Mouse (Mus musculus): ENCODE results near the gene Gm5431. TPM values are rescaled to one million over a fixed set of nuclear protein-coding genes. Genes with fewer than 3 reads are reported as not detected.
A peak's percentile ranks its signal among the peaks of the same experiment; 100 is the strongest.
"Not testable (repeated sequence)": the region's sequence is repeated elsewhere in the genome, so short reads cannot be mapped to it uniquely, and the experiment has no call there.

Gene Gm5431
- polyA plus RNA-seq, 1 experiment from 2014 or later: 0.22 TPM

DNA sequence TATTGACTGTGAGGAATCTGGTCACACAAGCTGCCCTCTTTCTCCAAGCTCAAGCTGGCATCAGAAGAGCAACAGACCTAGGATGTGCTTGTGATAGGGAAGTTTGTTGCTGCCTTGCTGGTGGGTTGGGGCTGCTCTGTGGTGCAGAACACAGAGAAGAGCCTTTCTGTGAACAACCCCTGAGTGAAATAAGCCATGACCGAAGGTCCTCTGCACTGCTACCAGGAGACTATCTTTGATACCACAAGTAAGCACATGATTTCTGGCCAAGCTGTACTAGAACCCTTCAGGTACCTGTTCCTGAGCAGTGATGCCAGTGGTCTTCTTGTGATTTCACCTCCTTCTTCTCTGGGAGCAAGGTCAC is 465 bp downstream of the Gm5431 start:
- not testable (repeated sequence) for ATAC-seq (ENCODE audit: insufficient number of reproducible peaks, low FRiP score)
- 84% methylated on average over 1 of the region's 1 CpGs for WGBS

DNA sequence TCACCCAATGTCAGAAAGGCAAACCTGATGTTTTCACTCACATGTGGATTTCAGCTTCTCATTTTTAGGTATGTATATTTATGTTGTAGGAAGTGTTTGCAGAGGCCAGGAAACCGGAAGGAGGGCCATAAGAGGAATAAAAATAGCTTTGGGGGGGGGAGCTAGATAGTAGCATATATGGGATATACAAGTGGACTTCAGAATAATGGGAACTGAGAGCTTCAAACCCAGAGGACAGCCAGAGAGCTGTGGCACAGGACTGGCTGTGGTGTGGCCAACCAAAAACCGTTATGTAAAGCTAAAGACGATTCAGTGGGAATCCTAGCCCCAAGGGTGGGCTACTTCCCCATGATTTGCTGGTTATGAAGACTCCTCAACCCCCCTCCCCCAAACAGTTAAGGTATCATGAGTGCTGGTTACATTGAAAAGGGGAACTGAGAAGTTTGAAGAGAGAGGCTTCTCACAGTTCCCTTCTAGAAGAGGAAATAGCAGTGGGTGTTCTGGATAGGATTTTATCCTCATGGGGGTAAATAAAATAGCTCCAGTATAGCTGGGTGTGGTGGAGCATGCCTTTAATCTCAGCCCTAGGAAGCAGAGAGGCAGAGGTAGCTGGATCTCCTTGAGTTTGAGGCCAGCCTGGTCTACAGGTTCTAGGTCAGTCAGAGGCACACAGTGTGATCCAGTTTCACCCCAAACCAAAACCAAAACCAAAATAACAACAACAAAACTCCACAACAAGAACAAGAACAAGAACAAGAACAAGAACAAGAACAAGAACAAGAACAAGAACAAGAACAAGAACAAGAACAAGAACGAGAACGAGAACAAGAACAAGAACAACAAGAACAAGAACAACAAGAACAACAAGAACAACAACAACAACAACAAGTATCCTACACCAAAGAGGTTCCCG is 1.1 kb downstream of the Gm5431 start:
- ATAC-seq (ENCODE audit: insufficient number of reproducible peaks, low FRiP score): not testable (repeated sequence)

More for the DNA sequence above, 465 bp downstream of the Gm5431 start:
- not testable (repeated sequence) for H3K27me3 ChIP-seq (replicated peaks); H3K4me1 ChIP-seq (replicated peaks); H3K9me3 ChIP-seq (replicated peaks); H3K36me3 ChIP-seq; H3K9ac ChIP-seq; H3K4me3 ChIP-seq; H3K27ac ChIP-seq (ENCODE audit: poor library complexity, severe bottlenecking); H3K4me2 ChIP-seq

GRCm38 (mm10) chr11:48898812-48899431 is 3.1 kb downstream of the Gm5431 start:
- no peak for ATAC-seq (ENCODE audit: insufficient number of reproducible peaks, low FRiP score)
- Histone ChIP-seq H3K9ac (no peak overlapping the region), H3K27ac (ENCODE audit: poor library complexity, severe bottlenecking) (no peak overlapping the region), H3K4me3 (no peak overlapping the region), H3K27me3 (replicated peaks) (no peaks in the 10 kb centered on the region), H3K36me3 (no peaks in the 10 kb centered on the region), H3K4me2 (no peak overlapping the region), H3K9me3 (replicated peaks) (no peaks in the 10 kb centered on the region), H3K4me1 (replicated peaks) (no peaks in the 10 kb centered on the region)
- WGBS: 63% methylated on average over 2 of the region's 2 CpGs

More for the DNA sequence above, 1.1 kb downstream of the Gm5431 start:
- not testable (repeated sequence) for H3K36me3 ChIP-seq; H3K4me1 ChIP-seq (replicated peaks); H3K4me3 ChIP-seq; H3K4me2 ChIP-seq; H3K27ac ChIP-seq (ENCODE audit: poor library complexity, severe bottlenecking); H3K9me3 ChIP-seq (replicated peaks); H3K9ac ChIP-seq; H3K27me3 ChIP-seq (replicated peaks)
- WGBS: 69% methylated on average over 6 of the region's 6 CpGs

GRCm38 (mm10) chr11:48876680-48877079 is 25.3 kb downstream of the Gm5431 start:
- no peaks in the 10 kb centered on the region for H3K27me3 ChIP-seq (replicated peaks)
- no peaks in the 10 kb centered on the region for H3K36me3 ChIP-seq
- peaks cover 13% of the 10 kb centered on the region for H3K4me1 ChIP-seq (replicated peaks)
- no peaks in the 10 kb centered on the region for H3K9me3 ChIP-seq (replicated peaks)
- H3K4me3 ChIP-seq: no peak overlapping the region
- no peak overlapping the region for H3K9ac ChIP-seq
- no peak for ATAC-seq (ENCODE audit: insufficient number of reproducible peaks, low FRiP score)
- WGBS: 96% methylated on average over 1 of the region's 1 CpGs
- H3K27ac ChIP-seq (ENCODE audit: poor library complexity, severe bottlenecking): no peak overlapping the region
- H3K4me2 ChIP-seq: no peak overlapping the region

DNA sequence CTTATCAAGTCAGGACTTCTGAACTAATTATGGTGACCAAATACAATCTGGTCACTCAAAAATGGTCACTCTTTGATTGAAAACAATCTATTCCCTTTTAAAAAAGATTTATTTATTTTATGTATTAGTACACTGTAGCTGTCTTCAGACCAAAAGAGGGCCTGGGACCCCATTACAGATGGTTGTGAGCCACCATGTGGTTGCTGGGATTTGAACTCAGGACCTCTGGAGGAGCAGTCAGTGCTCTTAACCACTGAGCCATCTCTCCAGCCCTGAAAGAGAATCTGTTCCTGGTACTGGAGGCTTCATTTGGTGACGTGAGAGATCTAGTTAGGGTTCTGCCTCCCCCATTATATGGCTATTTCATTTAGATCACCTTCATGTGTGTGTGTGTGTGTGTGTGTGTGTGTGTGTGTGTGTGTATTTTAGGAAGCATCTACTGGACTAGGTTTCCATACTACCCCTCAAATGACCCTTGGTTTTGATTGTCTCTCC is 26.6 kb downstream of the Gm5431 start:
- H3K36me3 ChIP-seq; H3K9me3 ChIP-seq (replicated peaks); H3K4me2 ChIP-seq; ATAC-seq (ENCODE audit: insufficient number of reproducible peaks, low FRiP score); H3K27me3 ChIP-seq (replicated peaks); H3K4me3 ChIP-seq; H3K27ac ChIP-seq (ENCODE audit: poor library complexity, severe bottlenecking); H3K9ac ChIP-seq: not testable (repeated sequence)
- 54% methylated on average over 1 of the region's 1 CpGs for WGBS
- H3K4me1 ChIP-seq (replicated peaks): peaks cover 17% of the 10 kb centered on the region

GRCm38 (mm10) chr11:48874465-48874864 is 27.5 kb downstream of the Gm5431 start:
- ATAC-seq (ENCODE audit: insufficient number of reproducible peaks, low FRiP score): no peak
- H3K27ac ChIP-seq (ENCODE audit: poor library complexity, severe bottlenecking): no peak overlapping the region
- no peak overlapping the region for H3K4me3 ChIP-seq
- no peak overlapping the region for H3K4me2 ChIP-seq
- H3K27me3 ChIP-seq (replicated peaks): no peaks in the 10 kb centered on the region
- WGBS: 2% methylated on average over 4 of the region's 4 CpGs
- H3K36me3 ChIP-seq: no peaks in the 10 kb centered on the region
- H3K4me1 ChIP-seq (replicated peaks): peaks cover 25% of the 10 kb centered on the region
- no peak overlapping the region for H3K9ac ChIP-seq
- no peaks in the 10 kb centered on the region for H3K9me3 ChIP-seq (replicated peaks)

DNA sequence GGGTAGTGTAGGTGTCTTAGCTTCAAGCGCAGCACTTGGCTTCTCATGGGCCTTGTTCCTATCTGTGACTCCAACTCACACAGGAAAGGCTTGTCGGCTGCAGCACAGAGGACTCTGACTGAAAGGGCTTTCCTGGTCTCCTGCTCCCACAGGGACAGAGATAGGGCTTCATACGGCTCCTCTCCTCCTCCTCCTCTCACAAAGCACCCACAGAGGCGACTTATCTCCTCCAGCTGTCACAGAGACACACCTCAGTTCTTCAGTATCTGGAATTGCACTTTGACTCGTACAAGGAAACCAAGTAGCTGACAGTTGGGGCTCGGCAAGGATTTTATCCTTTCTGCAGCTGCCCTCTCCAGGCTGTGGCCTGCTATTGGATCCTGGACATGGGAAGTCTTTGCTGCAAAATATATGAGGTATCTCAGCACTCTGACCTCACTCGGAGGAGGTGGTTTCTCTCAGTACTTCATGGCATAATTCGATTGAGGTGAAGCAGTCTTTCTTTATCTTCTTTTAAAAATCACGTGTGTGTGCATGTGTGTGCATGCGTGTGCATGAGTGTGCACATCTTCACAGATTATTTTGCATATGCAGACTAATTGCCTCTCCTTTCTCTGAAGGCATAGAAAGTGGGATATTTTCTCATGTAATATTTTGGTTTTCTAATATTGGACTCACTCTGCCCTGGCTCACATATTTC is 28.3 kb downstream of the Gm5431 start:
- Histone ChIP-seq H3K4me3 (no peak overlapping the region), H3K27ac (ENCODE audit: poor library complexity, severe bottlenecking) (no peak overlapping the region), H3K4me1 (replicated peaks) (peaks cover 33% of the 10 kb centered on the region), H3K4me2 (no peak overlapping the region), H3K36me3 (no peaks in the 10 kb centered on the region), H3K27me3 (replicated peaks) (no peaks in the 10 kb centered on the region), H3K9me3 (replicated peaks) (no peaks in the 10 kb centered on the region), H3K9ac (no peak overlapping the region)
- no peak for ATAC-seq (ENCODE audit: insufficient number of reproducible peaks, low FRiP score)
- WGBS: 31% methylated on average over 10 of the region's 10 CpGs

DNA sequence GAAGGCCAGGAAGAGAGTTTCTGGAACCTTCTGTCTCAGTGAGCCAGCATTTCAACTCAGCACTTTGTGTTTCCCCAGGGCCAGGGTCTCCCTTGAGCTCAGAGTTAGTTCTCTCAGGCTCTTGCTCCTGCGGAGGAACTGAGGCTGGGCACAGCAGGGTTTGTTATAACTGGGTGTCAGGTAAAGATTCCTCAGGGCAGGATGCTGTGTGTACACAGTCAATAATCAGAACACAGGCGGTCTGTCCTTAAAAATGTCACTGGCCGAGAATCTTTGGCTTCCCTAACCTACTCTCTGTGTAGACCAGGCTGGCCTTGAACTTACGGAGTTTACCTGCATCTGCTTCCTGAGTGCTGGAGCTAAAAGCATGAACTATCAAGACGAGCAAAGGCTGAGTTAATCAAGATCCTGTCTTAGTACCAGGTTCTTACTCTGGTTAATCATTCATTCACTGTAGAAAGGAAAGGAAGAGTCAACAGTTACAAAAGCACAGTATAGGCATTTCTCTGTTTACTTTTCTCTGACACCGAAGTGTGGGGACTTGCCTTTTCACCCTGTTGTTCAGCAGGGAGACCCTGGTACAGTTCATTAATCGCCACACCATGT is 29.2 kb downstream of the Gm5431 start:
- H3K9ac ChIP-seq: no peak overlapping the region
- H3K4me3 ChIP-seq: no peak overlapping the region
- H3K9me3 ChIP-seq (replicated peaks): no peaks in the 10 kb centered on the region
- ATAC-seq (ENCODE audit: insufficient number of reproducible peaks, low FRiP score): no peak
- H3K4me2 ChIP-seq: peak overlapping the region; percentile 91
- 85% methylated on average over 7 of the region's 7 CpGs for WGBS
- H3K27ac ChIP-seq (ENCODE audit: poor library complexity, severe bottlenecking): 0 out of 2 replicates have a peak overlapping the region, but pooled peaks have one; percentile 8
- H3K4me1 ChIP-seq (replicated peaks): peaks cover 34% of the 10 kb centered on the region
- H3K27me3 ChIP-seq (replicated peaks): no peaks in the 10 kb centered on the region
- H3K36me3 ChIP-seq: no peaks in the 10 kb centered on the region

DNA sequence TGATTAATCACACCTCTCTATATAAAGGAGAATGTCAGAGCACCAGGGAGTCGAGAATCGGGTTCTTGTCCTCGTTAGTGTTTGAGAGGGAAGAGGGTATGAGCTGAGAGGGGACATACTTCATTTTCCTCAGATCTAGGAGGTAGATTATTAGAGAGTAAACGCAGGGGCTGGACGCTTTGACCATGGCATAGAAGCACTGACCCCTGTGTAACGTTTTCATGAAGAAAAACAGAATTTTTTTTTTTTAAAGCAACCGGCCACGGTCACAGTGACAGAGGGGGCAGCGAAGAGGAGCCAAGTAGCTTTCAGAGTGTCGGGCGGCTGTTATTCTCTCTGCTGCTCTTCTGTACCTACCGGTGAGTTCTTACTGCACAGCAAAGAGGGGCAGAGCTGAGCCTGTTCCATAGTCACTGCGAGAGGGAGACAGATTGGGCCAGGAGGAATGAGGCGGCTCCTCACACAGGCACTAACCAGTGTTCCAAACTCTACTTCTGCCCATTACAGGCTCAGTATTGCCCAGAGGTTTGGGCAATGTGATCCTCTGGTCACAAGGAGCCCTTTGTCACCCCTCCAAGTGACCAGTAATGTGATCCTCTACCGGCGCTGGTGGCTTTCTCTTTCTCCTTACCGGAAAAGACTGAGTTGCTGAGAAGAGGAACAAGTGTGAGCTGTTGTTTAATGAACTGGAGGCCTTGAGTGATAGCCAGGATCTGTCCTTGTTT is 30.0 kb downstream of the Gm5431 start:
- peaks cover 34% of the 10 kb centered on the region for H3K4me1 ChIP-seq (replicated peaks)
- H3K4me2 ChIP-seq: peak overlapping the region; percentile 91
- no peaks in the 10 kb centered on the region for H3K36me3 ChIP-seq
- no peaks in the 10 kb centered on the region for H3K9me3 ChIP-seq (replicated peaks)
- WGBS: 8% methylated on average over 17 of the region's 17 CpGs
- peak overlapping the region; percentile 74 for H3K9ac ChIP-seq
- peak overlapping the region; percentile 57 for H3K4me3 ChIP-seq
- H3K27ac ChIP-seq (ENCODE audit: poor library complexity, severe bottlenecking): peak overlapping the region; percentile 70
- no peak; the same call in 1 of the 2 replicates for ATAC-seq (ENCODE audit: insufficient number of reproducible peaks, low FRiP score)
- H3K27me3 ChIP-seq (replicated peaks): no peaks in the 10 kb centered on the region

- Histone ChIP-seq H3K4me2 (peak within 1 kb of the TSS; percentile 91), H3K9me3 (replicated peaks) (no peaks in the 10 kb centered on the region)
- under 1% methylated on average over 19 of the region's 19 CpGs for WGBS
Observed at GRCm38 (mm10) chr11:48871201-48871772, 30.7 kb downstream of the Gm5431 start, which contains the start of gene Irgm1. Gene Irgm1, minus strand, starts transcription at chr11:48871683.

More at GRCm38 (mm10) chr11:48871201-48871772, 30.7 kb downstream of the Gm5431 start, which contains the start of gene Irgm1:
- ATAC-seq (ENCODE audit: insufficient number of reproducible peaks, low FRiP score): peak; percentile 73
- H3K36me3 ChIP-seq: 0 out of 2 replicates have a peak, but pooled peaks cover 4% of the 10 kb centered on the region
- no peaks in the 10 kb centered on the region for H3K27me3 ChIP-seq (replicated peaks)
- peaks cover 34% of the 10 kb centered on the region for H3K4me1 ChIP-seq (replicated peaks)
- H3K27ac ChIP-seq (ENCODE audit: poor library complexity, severe bottlenecking): peak within 1 kb of the TSS; percentile 70
- H3K4me3 ChIP-seq: peak within 1 kb of the TSS; percentile 57
- peak within 1 kb of the TSS; percentile 74 for H3K9ac ChIP-seq

Data from heart, embryonic 12.5 days (tissue).